Mouse (Mus musculus) adrenal gland (tissue): Measurements from ENCODE around the gene 1700037C18Rik.

Source experiments
- intact Hi-C: fragments of 180-260 bp; cut with DNase I; formaldehyde crosslinking; loops from one replicate; pipeline ENCODE4 v1.15.1; 2025
- long read RNA-seq, 2 experiments: library from polyadenylated mRNA; unstranded; transcript quantifications; one replicate each; pipeline ENCODE4 v2.0.0; 2020; ENCODE audit warnings: borderline replicate concordance in 1 of 2; ENCODE audit not compliant: insufficient replicate concordance in 1 of 2

Gene 1700037C18Rik
- long read RNA-seq, experiment 1 = 0 reads
- long read RNA-seq, experiment 2, partial matches to known transcripts = 0 of 3 reads
- long read RNA-seq, experiment 2, other reads (novel, unspliced or antisense) = 0 of 3 reads

- intact Hi-C loops = loop anchor here (5.0 kb wide), 2 partner anchors 61 to 94 kb away; partner anchors contain the start of genes Slx4 and Zfp174
These were observed at the start of gene 1700037C18Rik, which contains the start of gene Cluap1 for GRCm38 (mm10) chr16:3908537-3909111. Gene 1700037C18Rik, minus strand, starts transcription at chr16:3908689. Gene Cluap1, plus strand, starts transcription at chr16:3908801.

GRCm38 (mm10) chr16:3956369-3956768 is 47.9 kb upstream of the 1700037C18Rik start:
- intact Hi-C loops = no loop called here

- intact Hi-C loops = no loop called here
These were observed 42.7 kb upstream of the 1700037C18Rik start for GRCm38 (mm10) chr16:3951141-3951540.

GRCm38 (mm10) chr16:3934701-3935100 is 26.2 kb upstream of the 1700037C18Rik start:
- intact Hi-C loops = no loop called here

GRCm38 (mm10) chr16:3934091-3934490 is 25.6 kb upstream of the 1700037C18Rik start:
- intact Hi-C loops = no loop called here

GRCm38 (mm10) chr16:3933536-3933935 is 25.0 kb upstream of the 1700037C18Rik start:
- intact Hi-C loops = no loop called here

- intact Hi-C loops = no loop called here
These were observed 20.7 kb upstream of the 1700037C18Rik start for GRCm38 (mm10) chr16:3929151-3929550.

- intact Hi-C loops = no loop called here
These were observed 20.1 kb upstream of the 1700037C18Rik start for GRCm38 (mm10) chr16:3928582-3928981.

- intact Hi-C loops = no loop called here
These were observed 15.5 kb upstream of the 1700037C18Rik start for GRCm38 (mm10) chr16:3923966-3924365.

- intact Hi-C loops = no loop called here
These were observed 15.0 kb upstream of the 1700037C18Rik start for GRCm38 (mm10) chr16:3923515-3923914.

GRCm38 (mm10) chr16:3920756-3921155 is 12.3 kb upstream of the 1700037C18Rik start:
- intact Hi-C loops = no loop called here

- intact Hi-C loops = loop anchor here (5.0 kb wide), 2 partner anchors 62 to 93 kb away; partner anchors contain the start of genes Slx4 and Zfp174
These were observed 629 bp upstream of the 1700037C18Rik start for GRCm38 (mm10) chr16:3909118-3909517.

- intact Hi-C loops = loop anchor here (5.0 kb wide), 2 partner anchors 60 to 95 kb away; partner anchors contain the start of genes Slx4 and Zfp174
These were observed 1.0 kb downstream of the 1700037C18Rik start for GRCm38 (mm10) chr16:3907471-3907870.

GRCm38 (mm10) chr16:3896553-3896952 is 11.9 kb downstream of the 1700037C18Rik start:
- intact Hi-C loops = no loop called here

- intact Hi-C loops = no loop called here
These were observed 12.4 kb downstream of the 1700037C18Rik start for GRCm38 (mm10) chr16:3896046-3896445.

- intact Hi-C loops = no loop called here
These were observed 13.2 kb downstream of the 1700037C18Rik start for GRCm38 (mm10) chr16:3895173-3895792.

- intact Hi-C loops = no loop called here
These were observed 14.8 kb downstream of the 1700037C18Rik start for GRCm38 (mm10) chr16:3893739-3894138.

GRCm38 (mm10) chr16:3891621-3892295 is 16.7 kb downstream of the 1700037C18Rik start:
- intact Hi-C loops = no loop called here

- intact Hi-C loops = no loop called here
These were observed 23.3 kb downstream of the 1700037C18Rik start for GRCm38 (mm10) chr16:3885065-3885670.

GRCm38 (mm10) chr16:3884201-3885064 is 24.1 kb downstream of the 1700037C18Rik start, which contains the start of the genes Zfp597 and Gm20695:
Gene Zfp597, minus strand, starts transcription at chr16:3884561.
Gene Gm20695, plus strand, starts transcription at chr16:3884648.
- intact Hi-C loops = loop anchor here (1.0 kb wide), 1 partner anchor 37 kb away; the partner anchor contains the start of gene Zfp174
